25 mouse cellular contexts compared by ENCODE assay signal in the genomic region with DNA sequence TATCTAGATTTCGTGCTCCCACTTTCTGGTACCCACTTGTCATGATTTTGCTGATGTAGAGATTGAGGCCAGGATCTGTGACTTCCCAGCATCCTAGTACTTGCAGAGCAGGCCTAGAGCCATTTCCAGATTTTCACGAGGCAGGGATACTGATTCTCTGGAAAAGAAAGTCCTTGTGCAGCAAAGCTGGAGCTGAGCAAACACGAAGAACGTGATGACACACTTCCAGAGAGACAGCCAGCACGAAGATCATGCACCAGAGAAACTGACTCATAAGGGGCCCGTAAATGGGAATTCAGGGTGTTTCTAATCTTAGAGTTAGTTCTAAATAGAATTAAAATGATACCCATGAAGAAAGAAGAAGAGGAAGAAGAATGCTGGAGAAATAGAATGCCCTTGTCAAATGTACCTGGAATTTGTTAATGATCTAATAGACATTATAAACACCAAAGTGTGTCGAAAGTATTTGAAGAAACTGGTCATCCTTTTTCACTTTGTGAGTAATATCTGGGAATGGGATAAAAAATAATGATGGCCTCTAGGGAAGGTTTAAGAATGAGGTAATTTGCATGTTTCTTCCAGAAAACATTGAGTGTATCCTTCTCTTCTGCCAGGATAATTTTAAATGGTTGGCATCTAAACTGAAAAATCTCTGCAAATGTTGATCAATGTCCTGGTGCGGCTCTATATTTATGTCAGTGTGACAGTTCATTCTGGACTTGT.
DNase-seq lines count a peak whose midpoint lies in the region; ATAC-seq and TF ChIP-seq lines count a peak whose summit lies in the region.
"Had no signal": no experiment of that assay in that cellular context is flagged by ENCODE, and none has a peak within 500 bp of the region (broad histone marks: within the 10 kb centered on the region; RNA-seq: fewer than 3 reads in every experiment).

No protein-coding gene starts in this region.

- no peak overlapping the region for H3K4me2 ChIP-seq in heart, embryonic 12.5 days
- H3K4me2 ChIP-seq: embryonic facial prominence, embryonic 12.5 days; forebrain, embryonic 12.5 days; hindbrain, embryonic 14.5 days; limb, embryonic 12.5 days; liver, embryonic 11.5 days; midbrain, embryonic 15.5 days had no signal

- no peak overlapping the region for H3K9ac ChIP-seq in heart, embryonic 12.5 days
- H3K9ac ChIP-seq: embryonic facial prominence, embryonic 12.5 days; forebrain, embryonic 12.5 days; hindbrain, embryonic 14.5 days; limb, embryonic 12.5 days; liver, postnatal 0 days; midbrain, embryonic 15.5 days had no signal

- no peak for TF ChIP-seq CTCF in embryonic fibroblast, embryonic 13.5 days (IDR thresholded peaks at IDR 0.05; ENCODE audit: borderline replicate concordance, insufficient read depth, low read length)

- WGBS in heart, embryonic 12.5 days, result 67% methylated on average over 8 of the region's 8 CpGs

- no peaks in the 10 kb centered on the region for H3K36me3 ChIP-seq in heart, embryonic 12.5 days
- H3K36me3 ChIP-seq: embryonic facial prominence, embryonic 12.5 days; forebrain, embryonic 12.5 days; midbrain, embryonic 15.5 days had no signal

- H3K27me3 ChIP-seq in heart, embryonic 12.5 days (replicated peaks), result no peaks in the 10 kb centered on the region
- H3K27me3 ChIP-seq: embryonic facial prominence, embryonic 12.5 days; limb, embryonic 12.5 days; midbrain, embryonic 15.5 days had no signal

- no peak overlapping the region for H3K4me3 ChIP-seq in heart, embryonic 12.5 days
- H3K4me3 ChIP-seq in embryonic fibroblast, embryonic 13.5 days (ENCODE audit: insufficient read depth, low read length), result no peak overlapping the region
- H3K4me3 ChIP-seq: embryonic facial prominence, embryonic 12.5 days; erythroblast, embryonic 14.5 days; forebrain, embryonic 12.5 days; layer of hippocampus, adult 2 months; limb, embryonic 12.5 days; midbrain, embryonic 15.5 days had no signal

- ATAC-seq in heart, embryonic 12.5 days (ENCODE audit: insufficient number of reproducible peaks, low FRiP score), result no peak
- ATAC-seq: inflammation-experienced regulatory T-cells, adult 6 months; liver, postnatal 0 days; lung, postnatal 0 days; midbrain, embryonic 15.5 days had no signal

- H3K27ac ChIP-seq in heart, embryonic 12.5 days (ENCODE audit: poor library complexity, severe bottlenecking), result no peak overlapping the region
- peak overlapping the region; percentile 77 for H3K27ac ChIP-seq in embryonic fibroblast, embryonic 13.5 days (ENCODE audit: insufficient read depth, low read length)
- H3K27ac ChIP-seq: embryonic facial prominence, embryonic 12.5 days; forebrain, embryonic 12.5 days; hindbrain, embryonic 14.5 days; layer of hippocampus, adult 2 months; limb, embryonic 12.5 days; macrophage; midbrain, embryonic 15.5 days had no signal

- H3K4me1 ChIP-seq in heart, embryonic 12.5 days (replicated peaks), result no peaks in the 10 kb centered on the region
- peaks cover 8% of the 10 kb centered on the region for H3K4me1 ChIP-seq in embryonic fibroblast, embryonic 13.5 days (ENCODE audit: control insufficient read depth, insufficient read depth, low read length)
- H3K4me1 ChIP-seq: embryonic facial prominence, embryonic 12.5 days; forebrain, embryonic 12.5 days; midbrain, embryonic 15.5 days had no signal

- peak; percentile 32 for DNase-seq in gastrocnemius, adult 18-20 months (ENCODE audit: low spot score)
- no peak for DNase-seq in gastrocnemius, postnatal 4 days (ENCODE audit: low spot score in 2 of 2)
- DNase-seq in heart, adult 8-10 months (ENCODE audit: low spot score), result peak; percentile 32
- peak; percentile 79 for DNase-seq in 3T3-L1 (ENCODE audit: low read depth, low spot score)
- no peak for DNase-seq in spleen, postnatal 14 days (ENCODE audit: low spot score in 2 of 2)
- no peak for DNase-seq in kidney, adult 18-20 months
- DNase-seq: adrenal gland, adult 2 months; cerebellum, adult 18-20 months; cerebellum, postnatal 14 days; kidney, adult 8-10 months; kidney, postnatal 25 days; liver, postnatal 0 days had no signal

- H3K9me3 ChIP-seq in heart, embryonic 12.5 days (replicated peaks), result no peaks in the 10 kb centered on the region
- H3K9me3 ChIP-seq: embryonic facial prominence, embryonic 12.5 days; forebrain, embryonic 12.5 days; limb, embryonic 12.5 days; midbrain, embryonic 15.5 days had no signal

- no peak for TF ChIP-seq POLR2A in embryonic fibroblast, embryonic 13.5 days (IDR thresholded peaks at IDR 0.05; ENCODE audit: low read depth, low read length)

Comparison
In these comparisons a context has a peak if more than half of its experiments do, and no peak if none do; other contexts are left out.
1. DNase-seq: peak in gastrocnemius, adult 18-20 months (single experiment), heart, adult 8-10 months (single experiment) and 3T3-L1 (single experiment); none in gastrocnemius, postnatal 4 days (0 of 2), spleen, postnatal 14 days (0 of 2) and kidney, adult 18-20 months (single experiment).